Mouse (Mus musculus): ENCODE measurements around the gene Serpinh1. TPM values are rescaled to one million over a fixed set of nuclear protein-coding genes. Genes with fewer than 3 reads are reported as not detected.
A peak's percentile ranks its signal among the peaks of the same experiment; 100 is the strongest.

Serpinh1 gene
- polyA plus RNA-seq, 1 experiment from 2014 or later = 861 TPM

DNA sequence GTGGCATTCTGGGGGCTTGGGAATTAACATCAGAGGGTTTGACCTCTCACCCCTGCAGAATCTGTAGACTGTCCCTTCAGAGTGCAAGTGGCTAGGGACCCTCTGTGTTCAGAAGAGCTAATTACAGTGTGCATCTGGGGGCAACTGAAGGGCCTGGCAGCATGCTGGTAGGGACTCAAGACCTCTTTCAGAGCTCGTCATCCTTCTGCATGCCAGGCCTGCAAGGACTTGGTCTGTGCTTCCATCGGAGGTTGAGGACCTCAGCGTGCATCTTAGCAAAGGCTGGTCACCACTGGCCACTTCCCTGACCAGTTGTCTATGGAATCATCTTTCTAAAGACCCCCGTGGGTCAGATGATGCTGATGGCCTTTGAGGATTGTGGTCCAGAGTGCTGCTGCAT, 9.5 kb downstream of the Serpinh1 start:
- Histone ChIP-seq H3K27me3 (ENCODE audit: insufficient read depth, poor library complexity, severe bottlenecking) (no peaks in the 10 kb centered on the region), H3K4me3 (no peak overlapping the region), H3K27ac (no peak overlapping the region), H3K4me1 (replicated peaks) (no peaks in the 10 kb centered on the region; the same call in 1 of the 2 replicates), H3K36me3 (peaks cover 74% of the 10 kb centered on the region), H3K9me3 (no peaks in the 10 kb centered on the region)
- WGBS = 80% methylated on average over 4 of the region's 4 CpGs
- no peak for DNase-seq (ENCODE audit: low spot score)

DNA sequence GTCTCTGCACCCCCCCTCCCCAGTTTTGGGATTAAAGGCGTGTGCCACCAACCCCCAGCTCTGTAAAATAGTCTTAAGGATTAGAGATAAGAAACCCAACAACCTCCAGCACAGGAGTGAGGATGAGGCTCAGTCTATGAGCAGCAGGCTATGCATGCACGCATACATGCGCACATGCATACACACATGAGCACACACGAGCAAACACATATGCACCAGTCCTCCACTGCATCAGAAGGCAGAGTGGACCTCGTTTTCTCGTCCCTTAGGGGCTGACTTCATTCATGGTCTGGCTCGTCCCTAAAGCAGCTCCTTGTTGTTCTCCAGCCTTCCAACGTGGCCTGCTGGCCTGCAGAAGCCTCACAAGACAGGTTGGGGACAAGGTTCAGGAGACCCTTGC, 12.3 kb downstream of the Serpinh1 start:
- H3K27me3 ChIP-seq (ENCODE audit: insufficient read depth, poor library complexity, severe bottlenecking) = no peaks in the 10 kb centered on the region
- 86% methylated on average over 8 of the region's 8 CpGs for WGBS
- no peak overlapping the region for H3K4me3 ChIP-seq
- DNase-seq (ENCODE audit: low spot score) = no peak
- peaks cover 68% of the 10 kb centered on the region for H3K36me3 ChIP-seq
- no peaks in the 10 kb centered on the region for H3K9me3 ChIP-seq
- no peaks in the 10 kb centered on the region; the same call in none of the 2 replicates for H3K4me1 ChIP-seq (replicated peaks)
- peak overlapping the region; percentile 29; the same call in 1 of the 2 replicates for H3K27ac ChIP-seq

DNA sequence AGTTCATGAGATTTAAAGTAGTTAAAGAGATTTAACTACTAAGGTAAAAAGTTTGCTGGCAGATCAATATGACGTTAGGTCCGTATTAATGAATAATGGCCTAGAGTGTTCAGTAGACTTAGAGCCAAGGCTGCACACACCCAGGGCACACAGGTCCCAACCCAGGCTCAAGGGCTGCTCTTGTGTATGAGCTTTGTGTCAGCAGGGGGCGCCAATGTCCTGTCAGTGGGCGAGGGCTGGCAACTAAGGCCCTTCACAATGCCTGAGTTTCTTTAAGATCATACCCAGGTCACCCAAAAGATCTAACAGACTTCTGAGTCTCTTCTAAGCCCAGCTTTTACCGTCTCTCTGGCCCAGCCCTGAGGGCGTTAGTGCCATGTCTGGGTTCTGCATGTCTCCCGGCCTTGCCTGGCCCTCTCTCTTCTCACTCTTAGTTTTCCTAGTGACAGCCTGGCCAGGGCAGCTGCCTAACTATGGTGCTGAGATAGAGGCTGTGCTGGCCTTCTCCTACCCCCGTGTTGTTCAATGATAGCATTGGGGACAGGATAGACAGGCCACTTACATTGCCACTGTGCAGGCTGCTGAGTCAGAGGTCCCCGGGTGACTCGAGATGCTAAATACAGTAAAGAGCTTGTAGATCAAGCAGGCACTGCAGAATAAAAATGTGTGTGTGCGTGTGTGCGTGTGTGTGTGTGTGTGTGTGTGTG, 20.1 kb downstream of the Serpinh1 start:
- Histone ChIP-seq H3K9me3 (0 out of 2 replicates have a peak, but pooled peaks cover 3% of the 10 kb centered on the region), H3K27ac (peak overlapping the region; percentile 72), H3K4me1 (replicated peaks) (peaks cover 30% of the 10 kb centered on the region), H3K27me3 (ENCODE audit: insufficient read depth, poor library complexity, severe bottlenecking) (no peaks in the 10 kb centered on the region), H3K36me3 (peaks cover 28% of the 10 kb centered on the region), H3K4me3 (no peak overlapping the region)
- 50% methylated on average over 12 of the region's 12 CpGs for WGBS
- DNase-seq (ENCODE audit: low spot score) = peak; percentile 85

DNA sequence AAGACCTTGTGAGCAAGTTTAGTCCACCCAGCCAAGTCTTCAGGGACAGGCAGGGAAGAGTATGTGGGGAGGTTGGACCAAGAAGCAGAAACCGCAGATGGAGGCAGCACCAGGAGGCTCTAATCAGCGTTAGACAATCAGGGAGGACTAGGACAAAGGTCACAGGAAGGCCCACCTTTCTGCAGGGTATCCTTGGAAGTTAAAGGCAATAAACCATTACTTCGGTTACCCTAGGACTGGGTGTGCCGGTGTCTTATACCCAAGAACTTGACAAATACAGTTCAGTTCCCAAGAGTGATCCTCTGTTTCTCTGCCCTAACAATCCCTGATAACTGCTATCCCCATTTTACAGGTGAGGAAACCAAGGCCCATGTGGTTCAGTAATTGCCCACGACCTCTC, 23.0 kb downstream of the Serpinh1 start:
- 89% methylated on average over 5 of the region's 5 CpGs for WGBS
- Histone ChIP-seq H3K27me3 (ENCODE audit: insufficient read depth, poor library complexity, severe bottlenecking) (peaks cover 13% of the 10 kb centered on the region; the same call in 1 of the 2 replicates), H3K36me3 (peaks cover 13% of the 10 kb centered on the region; the same call in 1 of the 2 replicates), H3K9me3 (0 out of 2 replicates have a peak, but pooled peaks cover 3% of the 10 kb centered on the region), H3K4me1 (replicated peaks) (peaks cover 53% of the 10 kb centered on the region), H3K4me3 (no peak overlapping the region), H3K27ac (peak overlapping the region; percentile 67)
- no peak for DNase-seq (ENCODE audit: low spot score)

DNA sequence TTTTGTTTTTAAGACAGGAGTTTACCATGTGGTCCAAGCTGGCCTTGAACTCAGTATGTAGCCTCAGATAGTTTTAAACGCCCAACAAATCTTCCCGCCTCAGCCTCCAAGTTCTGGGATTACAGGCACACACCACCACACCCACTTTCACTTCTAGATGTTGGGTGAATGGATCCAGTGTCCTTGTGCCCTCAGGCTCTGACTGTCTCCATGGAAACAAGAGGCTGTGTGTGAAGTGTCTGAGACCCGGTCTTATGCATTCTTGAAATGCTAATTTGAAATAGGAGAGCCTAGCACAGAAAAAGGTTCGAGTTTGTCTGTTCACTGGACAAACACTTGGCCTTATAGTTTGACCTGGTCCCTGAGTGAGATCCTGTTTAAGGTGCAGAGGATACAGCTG, 24.2 kb downstream of the Serpinh1 start:
- 0 out of 2 replicates have a peak, but pooled peaks cover 3% of the 10 kb centered on the region for H3K9me3 ChIP-seq
- H3K36me3 ChIP-seq = peaks cover 13% of the 10 kb centered on the region; the same call in 1 of the 2 replicates
- peak overlapping the region; percentile 67 for H3K27ac ChIP-seq
- H3K4me3 ChIP-seq = no peak overlapping the region
- H3K27me3 ChIP-seq (ENCODE audit: insufficient read depth, poor library complexity, severe bottlenecking) = peaks cover 13% of the 10 kb centered on the region; the same call in 1 of the 2 replicates
- DNase-seq (ENCODE audit: low spot score) = peak; percentile 42
- WGBS = 46% methylated on average over 4 of the region's 4 CpGs
- H3K4me1 ChIP-seq (replicated peaks) = peaks cover 59% of the 10 kb centered on the region

DNA sequence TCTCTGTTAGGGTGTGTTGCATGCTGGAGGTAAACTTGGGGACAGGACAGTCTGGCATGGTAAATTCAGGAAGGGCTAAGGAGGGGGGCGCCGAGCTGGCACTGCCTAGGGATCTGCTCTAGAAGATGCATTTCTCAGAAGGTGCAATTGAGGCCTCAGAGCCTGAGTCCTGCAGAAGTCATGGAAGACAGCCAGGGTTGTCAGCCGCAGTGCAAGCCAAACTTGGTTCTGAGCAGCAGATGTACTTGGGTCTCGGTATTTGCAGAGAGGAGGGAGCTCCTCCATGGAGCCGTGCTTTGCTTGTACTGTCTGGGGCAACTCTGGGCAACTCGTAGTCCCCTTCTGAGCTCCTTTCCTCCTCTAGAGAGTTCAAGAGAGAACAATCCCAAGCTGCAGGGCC, 26.9 kb downstream of the Serpinh1 start:
- H3K27me3 ChIP-seq (ENCODE audit: insufficient read depth, poor library complexity, severe bottlenecking) = peaks cover 16% of the 10 kb centered on the region; the same call in 1 of the 2 replicates
- DNase-seq (ENCODE audit: low spot score) = no peak
- H3K36me3 ChIP-seq = peaks cover 27% of the 10 kb centered on the region
- no peak overlapping the region for H3K4me3 ChIP-seq
- peaks cover 60% of the 10 kb centered on the region for H3K4me1 ChIP-seq (replicated peaks)
- H3K9me3 ChIP-seq = 0 out of 2 replicates have a peak, but pooled peaks cover 3% of the 10 kb centered on the region
- WGBS = 75% methylated on average over 6 of the region's 6 CpGs
- no peak overlapping the region; the same call in 1 of the 2 replicates for H3K27ac ChIP-seq

DNA sequence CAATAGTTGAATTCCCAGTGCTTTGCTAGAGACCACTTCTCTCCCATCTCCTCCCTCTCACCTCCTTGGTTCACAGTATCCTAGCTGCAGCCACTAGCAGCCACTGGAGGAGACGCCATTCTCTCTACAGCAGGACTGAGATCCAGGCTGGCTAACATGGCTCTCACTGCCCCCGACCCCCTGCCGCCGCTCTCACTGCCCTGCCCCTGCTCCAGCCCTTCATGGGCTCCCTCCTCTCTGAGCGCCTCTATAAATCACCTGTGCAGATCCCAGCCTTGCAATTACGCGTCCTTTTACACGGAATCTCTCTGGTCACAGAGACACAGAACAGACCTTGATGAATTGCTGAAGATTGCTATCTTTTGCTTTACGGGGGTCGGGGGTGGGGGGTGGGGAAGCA, 28.2 kb downstream of the Serpinh1 start:
- WGBS = 39% methylated on average over 10 of the region's 10 CpGs
- H3K4me3 ChIP-seq = no peak overlapping the region
- peaks cover 65% of the 10 kb centered on the region for H3K4me1 ChIP-seq (replicated peaks)
- peak overlapping the region; percentile 56 for H3K27ac ChIP-seq
- no peak for DNase-seq (ENCODE audit: low spot score)
- H3K27me3 ChIP-seq (ENCODE audit: insufficient read depth, poor library complexity, severe bottlenecking) = peaks cover 20% of the 10 kb centered on the region; the same call in 1 of the 2 replicates
- peaks cover 23% of the 10 kb centered on the region for H3K36me3 ChIP-seq
- H3K9me3 ChIP-seq = 0 out of 2 replicates have a peak, but pooled peaks cover 3% of the 10 kb centered on the region

DNA sequence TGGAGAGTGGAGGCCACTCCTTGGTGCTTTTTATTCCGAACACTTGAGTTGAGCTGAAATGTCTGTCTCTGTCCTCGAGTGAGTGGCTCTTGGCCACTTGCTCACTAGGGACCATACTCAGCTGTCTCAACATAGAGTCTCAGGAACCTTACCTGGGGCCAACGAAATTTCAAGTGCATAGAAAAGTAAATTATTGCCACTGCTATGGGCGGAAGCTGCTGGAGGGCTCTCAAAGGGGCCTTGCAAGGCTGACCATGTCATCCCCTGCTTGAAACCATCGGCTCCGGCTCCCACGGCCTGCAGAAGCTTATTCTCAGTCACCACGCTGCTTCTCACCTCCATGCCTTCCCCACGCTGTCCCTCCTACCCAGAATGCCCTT, 29.7 kb downstream of the Serpinh1 start:
- 88% methylated on average over 9 of the region's 9 CpGs for WGBS
- no peak overlapping the region for H3K4me3 ChIP-seq

DNA sequence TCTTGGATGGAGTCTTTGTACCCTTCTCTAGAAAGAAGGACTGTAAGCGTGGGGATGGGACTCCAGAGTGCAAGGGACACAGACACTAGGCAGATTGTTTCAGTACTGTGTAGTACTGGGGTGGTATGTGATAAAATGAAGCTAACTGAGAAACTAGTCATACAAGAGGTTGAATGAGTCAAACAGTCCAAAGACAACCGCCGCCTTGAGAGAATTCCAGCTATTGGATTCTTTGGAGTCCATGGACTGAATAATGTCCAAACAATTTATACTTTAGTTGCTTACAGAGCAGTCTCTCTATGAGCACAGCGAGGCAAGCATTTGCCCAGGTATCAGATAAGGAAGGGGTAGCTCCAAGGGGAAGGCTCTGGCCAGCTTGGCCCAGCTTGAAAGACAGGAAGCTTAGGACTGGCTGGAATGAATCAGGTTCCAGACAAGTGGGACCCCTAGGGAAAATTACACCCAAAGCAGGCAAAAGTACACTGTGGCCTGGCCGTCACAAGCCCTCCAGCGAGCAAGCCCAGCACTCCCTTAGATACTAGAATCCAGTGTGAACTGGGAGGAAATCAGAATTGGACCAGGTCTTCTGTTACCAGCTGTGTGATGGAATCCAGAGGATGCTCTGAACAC, 30.2 kb downstream of the Serpinh1 start:
- WGBS = 89% methylated on average over 6 of the region's 6 CpGs
- Histone ChIP-seq H3K4me3 (no peak overlapping the region), H3K4me1 (replicated peaks) (peaks cover 70% of the 10 kb centered on the region), H3K27ac (0 out of 2 replicates have a peak overlapping the region, but pooled peaks have one; percentile 29), H3K9me3 (no peaks in the 10 kb centered on the region), H3K27me3 (ENCODE audit: insufficient read depth, poor library complexity, severe bottlenecking) (peaks cover 26% of the 10 kb centered on the region), H3K36me3 (peaks cover 33% of the 10 kb centered on the region)
- no peak for DNase-seq (ENCODE audit: low spot score)

More for the DNA sequence above, 29.7 kb downstream of the Serpinh1 start:
- H3K27me3 ChIP-seq (ENCODE audit: insufficient read depth, poor library complexity, severe bottlenecking) = peaks cover 26% of the 10 kb centered on the region
- no peaks in the 10 kb centered on the region for H3K9me3 ChIP-seq
- peaks cover 66% of the 10 kb centered on the region for H3K4me1 ChIP-seq (replicated peaks)
- no peak for DNase-seq (ENCODE audit: low spot score)
- H3K36me3 ChIP-seq = peaks cover 29% of the 10 kb centered on the region
- H3K27ac ChIP-seq = no peak overlapping the region

DNA sequence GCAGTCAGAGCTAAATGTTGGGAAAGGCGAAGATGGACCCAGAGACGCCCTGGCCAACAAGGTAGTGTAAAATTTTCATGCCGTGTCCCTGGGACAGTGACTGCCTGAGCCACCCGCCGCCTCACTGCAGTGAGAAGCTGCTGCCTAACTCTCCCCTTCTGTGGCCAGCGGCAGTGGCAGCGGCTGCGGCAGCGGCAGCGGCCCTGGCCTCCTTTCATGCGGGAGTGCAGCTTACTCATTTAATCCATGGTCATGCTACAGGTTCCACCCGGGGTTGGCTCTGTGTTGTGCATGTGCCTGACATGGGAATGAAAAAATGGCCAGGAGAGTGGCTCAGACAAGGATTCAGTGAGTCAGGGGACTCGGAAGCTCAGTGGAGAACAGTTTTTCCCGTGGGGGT, 32.5 kb downstream of the Serpinh1 start:
- peak overlapping the region; percentile 50 for H3K27ac ChIP-seq
- no peaks in the 10 kb centered on the region for H3K9me3 ChIP-seq
- peaks cover 47% of the 10 kb centered on the region for H3K36me3 ChIP-seq
- peaks cover 60% of the 10 kb centered on the region for H3K4me1 ChIP-seq (replicated peaks)
- peak; percentile 26 for DNase-seq (ENCODE audit: low spot score)
- no peak overlapping the region for H3K4me3 ChIP-seq
- peaks cover 19% of the 10 kb centered on the region; the same call in 1 of the 2 replicates for H3K27me3 ChIP-seq (ENCODE audit: insufficient read depth, poor library complexity, severe bottlenecking)
- 45% methylated on average over 14 of the region's 14 CpGs for WGBS

DNA sequence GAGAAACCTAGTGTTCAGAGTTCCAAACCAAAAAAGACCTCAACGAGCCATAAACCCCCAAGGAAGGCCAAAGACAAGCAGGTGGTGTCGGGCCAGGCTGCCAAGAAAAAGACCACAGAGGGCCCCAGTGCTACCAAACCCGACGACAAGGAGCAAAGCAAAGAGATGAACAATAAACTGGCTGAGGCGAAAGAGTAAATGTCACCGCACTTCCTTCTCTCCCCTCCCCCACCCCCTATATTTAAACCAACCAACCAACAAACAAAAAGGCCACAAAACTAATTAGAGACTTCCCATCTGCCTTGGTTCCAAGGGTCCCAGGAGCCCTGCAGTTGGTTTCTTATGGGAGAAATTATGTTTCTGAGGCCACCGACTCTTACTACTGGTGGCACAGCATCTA, 35.6 kb downstream of the Serpinh1 start:
- Histone ChIP-seq H3K36me3 (peaks cover 41% of the 10 kb centered on the region), H3K4me3 (no peak overlapping the region), H3K27ac (no peak overlapping the region), H3K27me3 (ENCODE audit: insufficient read depth, poor library complexity, severe bottlenecking) (peaks cover 18% of the 10 kb centered on the region; the same call in 1 of the 2 replicates), H3K9me3 (no peaks in the 10 kb centered on the region), H3K4me1 (replicated peaks) (peaks cover 68% of the 10 kb centered on the region)
- WGBS = 78% methylated on average over 7 of the region's 7 CpGs
- DNase-seq (ENCODE audit: low spot score) = no peak

DNA sequence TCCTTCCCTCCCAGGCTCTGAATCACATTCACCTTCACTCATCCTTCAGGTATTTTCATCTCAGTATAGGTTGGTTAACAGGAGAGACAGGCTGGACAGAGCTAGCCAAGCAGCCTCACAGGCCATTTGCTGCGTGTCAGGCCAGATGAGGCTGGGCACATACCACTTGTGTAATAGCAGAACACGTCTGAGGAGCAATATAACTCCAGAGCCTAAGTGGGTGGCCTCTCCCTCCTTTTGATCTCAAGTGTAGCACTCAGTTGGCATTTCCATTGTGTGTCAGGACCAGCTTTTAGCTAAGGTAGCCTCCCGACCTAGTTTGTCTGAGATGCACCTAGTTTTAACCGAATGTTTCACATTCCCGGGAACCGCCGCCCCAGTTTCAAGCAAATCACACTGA, 36.8 kb downstream of the Serpinh1 start:
- no peak for DNase-seq (ENCODE audit: low spot score)
- H3K4me1 ChIP-seq (replicated peaks) = peaks cover 81% of the 10 kb centered on the region

DNA sequence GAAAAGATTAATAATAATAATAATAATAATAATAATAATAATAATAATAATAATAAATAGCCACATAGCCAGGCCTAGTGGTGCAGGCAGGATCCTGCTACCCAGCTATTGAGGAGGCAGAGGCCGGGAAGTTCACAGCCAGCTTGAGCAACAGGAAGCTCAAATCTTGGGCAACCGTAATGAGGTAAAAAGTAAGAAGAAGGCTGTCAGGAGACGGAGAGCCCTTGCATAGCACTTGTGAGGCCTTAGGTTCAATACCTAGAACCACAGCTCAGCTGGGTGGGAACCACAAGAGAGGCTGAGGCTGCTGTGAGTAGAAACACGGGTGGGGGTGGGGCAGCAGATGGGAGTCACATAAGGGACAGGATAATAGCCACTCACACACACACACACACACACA, 38.5 kb downstream of the Serpinh1 start:
- DNase-seq (ENCODE audit: low spot score) = no peak
- no peak overlapping the region for H3K4me3 ChIP-seq
- peaks cover 9% of the 10 kb centered on the region for H3K27me3 ChIP-seq (ENCODE audit: insufficient read depth, poor library complexity, severe bottlenecking)
- peaks cover 69% of the 10 kb centered on the region for H3K4me1 ChIP-seq (replicated peaks)
- peak overlapping the region; percentile 24 for H3K27ac ChIP-seq
- no peaks in the 10 kb centered on the region for H3K9me3 ChIP-seq
- H3K36me3 ChIP-seq = peaks cover 34% of the 10 kb centered on the region
- 87% methylated on average over 4 of the region's 4 CpGs for WGBS

More for the DNA sequence above, 36.8 kb downstream of the Serpinh1 start:
- H3K9me3 ChIP-seq = no peaks in the 10 kb centered on the region
- H3K27me3 ChIP-seq (ENCODE audit: insufficient read depth, poor library complexity, severe bottlenecking) = peaks cover 16% of the 10 kb centered on the region; the same call in 1 of the 2 replicates
- WGBS = 79% methylated on average over 7 of the region's 7 CpGs
- H3K4me3 ChIP-seq = no peak overlapping the region
- H3K27ac ChIP-seq = peak overlapping the region; percentile 66; the same call in 1 of the 2 replicates
- H3K36me3 ChIP-seq = peaks cover 34% of the 10 kb centered on the region

Measured in hindbrain, embryonic 10.5 days (tissue).